Mouse (Mus musculus) liver, embryonic 14.5 days (tissue): Measurements from ENCODE around the gene St6galnac3.

Source experiments
- CTCF ChIP-seq: IDR thresholded peaks from 2 replicates; pipeline ENCODE4 v1.5.1; 2016; ENCODE audit warnings: antibody characterized with exemption, low read depth, control low read depth
- EP300 ChIP-seq: IDR thresholded peaks from 2 replicates; pipeline ENCODE4 v1.6.1; 2016; ENCODE audit warnings: antibody characterized with exemption, low read depth

GRCm38 (mm10) chr3:153577286-153577685 is 147.7 kb downstream of the St6galnac3 start:
- TF ChIP-seq CTCF (no peak), EP300 (no peak)
